Mouse (Mus musculus) central nervous system, embryonic 14 days (tissue): ENCODE data around the gene Sugct. TPM values are rescaled to one million over a fixed set of nuclear protein-coding genes. Genes with fewer than 3 reads are reported as not detected.

ENCODE experiments used
- polyA plus RNA-seq: library from polyadenylated mRNA; depleted of rRNA; stranded (reverse); fragments of >200 nt; gene quantifications from 2 replicates; pipeline ENCODE4 v1.2.3, GENCODE M21; 2012; rRNA removed

Gene Sugct
- polyA plus RNA-seq: 1.2 and 1.5 TPM in 2 replicates

GRCm38 (mm10) chr13:17694911-17695699 is at the start of gene Sugct, which contains the start of gene Mplkip:
Gene Sugct (minus strand): TSS chr13:17695553.
Gene Mplkip (plus strand): TSS chr13:17695192.

Other genes with a start within 250 kb of the Sugct start
- gene Mplkip, start 361 bp downstream of the Sugct start, polyA plus RNA-seq: 22.1 and 23.6 TPM in 2 replicates
- gene Cdk13, start 109.5 kb upstream of the Sugct start, polyA plus RNA-seq: 37.4 and 40.3 TPM in 2 replicates
- 87.1 and 97.5 TPM in 2 replicates for gene Rala, start 248.7 kb upstream of the Sugct start, polyA plus RNA-seq